Mouse (Mus musculus) heart, postnatal 14 days (tissue): ENCODE measurements around the gene Wdr93. TPM values are rescaled to one million over a fixed set of nuclear protein-coding genes. Genes with fewer than 3 reads are reported as not detected.

Experiments
- total RNA-seq, 2 experiments: library from RNA; stranded (reverse); gene quantifications; 2 replicates each; pipeline ENCODE4 v1.2.3; 2021

Gene Wdr93
- total RNA-seq, 2 experiments from 2014 or later: 0.12 to 0.24 TPM

Other genes with a start within 250 kb of the Wdr93 start
- gene Rhcg, start 125.5 kb upstream of the Wdr93 start, total RNA-seq: not detected
- 1 to 10 TPM in 1 of 2 experiments, under 1 TPM in 1; 0.29 to 1.2 TPM for gene Ticrr, start 83.0 kb upstream of the Wdr93 start, total RNA-seq
- 1 to 10 TPM; 2.2 to 2.5 TPM for gene Kif7, start 27.4 kb upstream of the Wdr93 start, total RNA-seq
- gene Plin1, start 10.3 kb upstream of the Wdr93 start, total RNA-seq: 10 to 100 TPM in 1 of 2 experiments, 1 to 10 TPM in 1; 5.0 to 24.7 TPM
- 10 to 100 TPM; 13.8 to 14.8 TPM for gene Pex11a, start within 50 bp of the Wdr93 start, total RNA-seq
- gene Mesp1, start 50.6 kb downstream of the Wdr93 start, total RNA-seq: not detected
- under 1 TPM; 0.10 to 0.19 TPM for gene Mesp2, start 67.6 kb downstream of the Wdr93 start, total RNA-seq
- 10 to 100 TPM; 21.4 to 25.3 TPM for gene Anpep, start 117.9 kb downstream of the Wdr93 start, total RNA-seq
- 10 to 100 TPM; 19.6 to 20.3 TPM for gene Ap3s2, start 177.5 kb downstream of the Wdr93 start, total RNA-seq
- 10 to 100 TPM; 11.5 to 12.5 TPM for gene Arpin, start 192.2 kb downstream of the Wdr93 start, total RNA-seq